Mouse (Mus musculus) T-helper 1 cell (primary cell): ENCODE results near the gene Sulf2.

ENCODE experiments used
- in situ Hi-C: fragments of 300-600 bp; cut with MboI, MseI; formaldehyde crosslinking; loops from one replicate; pipeline ENCODE4 v1.15.1; 2025; ENCODE audit warnings: high pct_unique_total_duplicates

The Sulf2 gene

GRCm38 (mm10) chr2:166175552-166176136 lies 20.2 kb upstream of the Sulf2 start:
- in situ Hi-C loops = no loop called here

DNA sequence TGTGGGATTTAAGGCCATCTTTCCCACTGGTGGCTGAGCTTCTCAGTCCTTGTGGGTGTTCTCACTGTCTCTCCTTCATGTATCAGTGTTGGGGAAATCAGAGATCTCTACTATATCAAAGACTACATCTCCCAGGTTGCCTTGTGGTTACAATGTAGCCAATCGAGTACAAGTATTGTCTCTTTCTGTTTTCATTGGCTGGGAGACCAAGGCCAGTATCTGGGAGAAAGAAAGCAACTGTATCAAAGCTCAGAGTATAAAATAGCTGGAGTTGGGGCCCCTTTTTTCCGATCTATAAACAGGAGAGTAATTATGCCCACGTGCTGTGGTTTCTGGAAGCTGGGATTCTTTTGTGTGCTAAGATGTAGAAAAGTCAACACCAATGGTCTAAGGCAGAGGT lies 19.7 kb upstream of the Sulf2 start:
- in situ Hi-C loops = no loop called here

DNA sequence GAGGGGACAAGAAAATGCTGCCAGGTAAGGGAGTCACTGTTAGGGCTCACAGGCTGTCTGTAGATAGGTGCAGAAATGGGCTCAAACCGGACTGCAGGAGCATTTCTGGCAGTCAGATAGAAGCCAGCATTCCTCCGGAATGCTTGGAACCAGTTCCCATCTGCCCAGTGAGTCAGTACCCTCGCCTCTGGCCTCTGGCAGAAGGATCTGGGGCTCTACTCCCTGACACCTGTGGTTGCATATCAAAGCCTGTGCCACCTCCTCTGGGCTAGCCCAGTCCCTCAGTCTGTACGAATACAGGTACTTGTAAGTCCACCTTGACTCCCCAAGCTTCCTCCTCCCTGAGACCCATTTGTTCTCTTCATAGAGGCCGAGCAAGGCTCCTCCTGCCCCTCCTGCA lies 17.7 kb upstream of the Sulf2 start:
- in situ Hi-C loops = no loop called here

GRCm38 (mm10) chr2:166170173-166170572 lies 14.7 kb upstream of the Sulf2 start:
- in situ Hi-C loops = no loop called here

- in situ Hi-C loops = no loop called here
These were observed 13.4 kb upstream of the Sulf2 start for GRCm38 (mm10) chr2:166168868-166169267.

GRCm38 (mm10) chr2:166167387-166167786 lies 11.9 kb upstream of the Sulf2 start:
- in situ Hi-C loops = no loop called here

DNA sequence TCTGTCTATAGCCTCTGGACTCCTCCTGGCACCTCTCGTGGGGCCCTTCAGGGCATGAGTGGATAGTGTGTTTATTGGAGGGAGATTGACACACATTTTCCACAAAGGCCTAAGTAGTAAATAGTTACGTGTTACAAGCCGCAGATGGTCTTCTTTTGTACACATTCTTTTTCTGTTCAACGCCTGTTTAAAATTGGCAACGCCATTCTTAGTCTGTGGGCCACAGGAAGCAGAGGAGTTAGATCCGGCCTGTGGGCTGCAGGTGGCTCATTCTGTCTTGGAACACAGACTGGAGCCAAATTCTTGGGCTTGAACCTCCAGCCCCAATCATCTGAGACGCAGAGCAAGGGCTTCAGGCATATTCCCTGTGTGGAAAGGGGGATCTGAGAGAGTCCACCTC lies 9.9 kb upstream of the Sulf2 start:
- in situ Hi-C loops = no loop called here

DNA sequence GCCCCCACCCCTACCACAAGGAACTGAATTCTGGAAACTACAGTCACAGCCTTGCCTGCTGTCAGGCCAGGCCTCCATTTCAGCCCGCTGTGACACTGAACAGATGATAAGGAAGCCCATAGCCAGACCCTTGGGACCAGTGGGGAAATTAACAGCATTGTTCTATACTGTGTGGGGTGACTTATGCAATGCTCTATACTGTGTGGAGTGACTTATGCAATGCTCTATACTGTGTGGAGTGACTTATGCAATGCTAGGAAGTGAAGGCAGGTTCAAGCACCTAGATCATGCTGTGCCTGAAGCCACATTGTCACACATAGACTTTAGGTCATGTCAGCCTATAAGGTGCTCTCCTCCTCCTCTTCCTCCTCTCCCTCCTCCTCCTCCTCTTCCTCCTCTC lies 9.1 kb upstream of the Sulf2 start:
- in situ Hi-C loops = no loop called here

DNA sequence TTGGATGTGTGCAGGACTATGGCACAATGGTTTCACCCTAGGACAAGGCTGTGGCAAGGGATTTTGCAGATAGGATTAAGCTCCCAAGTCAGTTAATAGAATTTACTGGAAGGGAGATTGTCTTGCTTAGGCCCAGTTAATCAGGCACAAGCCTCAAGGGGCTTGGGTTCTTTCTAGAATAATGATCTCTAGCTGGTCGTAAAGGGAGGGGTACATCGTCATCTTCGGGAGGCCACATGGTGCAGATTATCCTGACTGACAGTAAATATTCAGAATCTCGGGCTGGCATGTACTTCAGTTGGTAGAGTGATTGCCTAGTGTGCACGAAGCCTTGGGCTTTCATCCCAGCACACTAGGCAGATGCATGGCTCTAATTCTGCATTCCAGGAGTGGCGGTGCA lies 8.5 kb upstream of the Sulf2 start:
- in situ Hi-C loops = no loop called here

GRCm38 (mm10) chr2:166163252-166163651 lies 7.8 kb upstream of the Sulf2 start:
- in situ Hi-C loops = no loop called here

DNA sequence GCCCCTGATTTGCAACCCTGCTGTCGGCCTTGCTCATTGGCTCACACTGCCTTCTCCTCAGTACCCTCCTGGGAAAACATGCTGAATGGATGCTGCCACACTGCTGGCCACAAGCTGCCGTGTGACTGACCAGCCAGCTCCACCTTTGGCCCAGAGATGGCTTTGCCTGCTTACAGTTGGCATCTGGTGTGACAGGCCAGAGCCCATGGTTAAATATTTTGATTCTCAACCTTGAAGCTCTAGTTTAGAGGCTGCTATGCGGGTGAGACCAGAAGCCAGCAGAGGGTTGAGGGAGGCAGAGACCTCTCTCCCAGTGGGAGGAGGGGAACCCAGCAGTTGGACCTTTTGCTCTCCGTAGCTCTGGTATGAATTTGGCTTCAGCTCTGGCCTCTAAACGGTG lies 6.7 kb upstream of the Sulf2 start:
- in situ Hi-C loops = no loop called here

DNA sequence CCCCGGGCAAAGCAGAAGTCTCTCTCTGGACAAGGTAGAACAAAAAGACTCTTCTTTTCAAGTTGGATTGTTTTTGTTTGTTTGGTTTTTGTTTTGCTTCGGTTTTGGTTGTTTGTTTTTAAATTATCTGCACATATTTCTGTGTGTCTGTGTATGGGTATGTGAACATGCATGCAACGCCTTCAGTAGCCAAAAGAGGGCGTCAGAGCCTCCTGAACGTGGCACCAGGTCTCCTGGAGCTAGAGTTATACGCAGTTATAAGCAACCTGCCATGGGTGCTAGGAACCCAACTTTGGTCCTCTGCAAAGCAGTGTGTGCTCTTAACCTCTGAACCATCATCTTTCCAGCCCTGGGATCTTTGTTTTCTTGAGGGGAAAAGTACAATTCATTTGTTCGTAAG lies 3.8 kb upstream of the Sulf2 start:
- in situ Hi-C loops = loop anchor here (10.0 kb wide), 1 partner anchor 1246 kb away; no protein-coding TSS in a partner anchor

GRCm38 (mm10) chr2:166157767-166158561 lies 2.5 kb upstream of the Sulf2 start:
- in situ Hi-C loops = loop anchor here (10.0 kb wide), 1 partner anchor 1247 kb away; no protein-coding TSS in a partner anchor

- in situ Hi-C loops = loop anchor here (10.0 kb wide), 1 partner anchor 1248 kb away; no protein-coding TSS in a partner anchor
These were observed 1.7 kb upstream of the Sulf2 start for GRCm38 (mm10) chr2:166157144-166157543.

GRCm38 (mm10) chr2:166156122-166156521 lies 659 bp upstream of the Sulf2 start:
- in situ Hi-C loops = loop anchor here (10.0 kb wide), 1 partner anchor 1249 kb away; no protein-coding TSS in a partner anchor

DNA sequence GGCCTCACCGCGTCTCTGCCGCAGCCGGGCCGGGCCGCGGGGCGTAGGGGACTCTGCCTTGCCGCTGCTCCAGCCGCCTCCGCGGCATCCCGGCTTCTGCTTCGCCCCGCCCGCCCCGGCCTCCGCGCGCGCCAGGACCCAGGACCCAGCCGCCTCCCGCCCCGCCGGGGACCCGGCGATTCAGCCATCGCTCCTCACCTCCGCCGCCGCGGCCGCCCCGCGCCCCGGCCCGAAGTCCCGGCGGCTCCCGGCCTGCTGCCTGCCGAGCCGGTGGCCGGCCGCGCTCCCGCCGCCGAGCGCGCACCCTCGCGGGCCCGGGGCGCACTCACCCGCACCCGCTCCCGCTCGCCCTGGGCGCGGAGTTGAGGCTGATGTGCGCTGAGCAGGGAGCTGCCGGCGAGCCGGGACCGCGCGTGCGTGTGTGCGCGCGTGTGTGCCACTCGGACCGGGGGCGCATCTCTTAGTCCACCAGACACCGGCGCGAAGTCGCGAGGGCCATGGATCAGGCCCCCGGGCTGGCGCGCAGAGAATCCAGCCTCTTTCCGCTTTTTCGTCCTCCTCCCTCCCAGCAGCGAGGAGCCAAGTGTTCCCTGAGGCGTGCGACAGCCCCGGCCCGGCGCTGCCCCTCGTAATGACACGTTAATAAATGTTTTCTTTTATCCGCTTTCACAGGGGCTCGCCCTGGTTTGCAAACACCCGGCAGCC lies 562 bp downstream of the Sulf2 start:
- in situ Hi-C loops = loop anchor here (10.0 kb wide), 1 partner anchor 1250 kb away; no protein-coding TSS in a partner anchor

DNA sequence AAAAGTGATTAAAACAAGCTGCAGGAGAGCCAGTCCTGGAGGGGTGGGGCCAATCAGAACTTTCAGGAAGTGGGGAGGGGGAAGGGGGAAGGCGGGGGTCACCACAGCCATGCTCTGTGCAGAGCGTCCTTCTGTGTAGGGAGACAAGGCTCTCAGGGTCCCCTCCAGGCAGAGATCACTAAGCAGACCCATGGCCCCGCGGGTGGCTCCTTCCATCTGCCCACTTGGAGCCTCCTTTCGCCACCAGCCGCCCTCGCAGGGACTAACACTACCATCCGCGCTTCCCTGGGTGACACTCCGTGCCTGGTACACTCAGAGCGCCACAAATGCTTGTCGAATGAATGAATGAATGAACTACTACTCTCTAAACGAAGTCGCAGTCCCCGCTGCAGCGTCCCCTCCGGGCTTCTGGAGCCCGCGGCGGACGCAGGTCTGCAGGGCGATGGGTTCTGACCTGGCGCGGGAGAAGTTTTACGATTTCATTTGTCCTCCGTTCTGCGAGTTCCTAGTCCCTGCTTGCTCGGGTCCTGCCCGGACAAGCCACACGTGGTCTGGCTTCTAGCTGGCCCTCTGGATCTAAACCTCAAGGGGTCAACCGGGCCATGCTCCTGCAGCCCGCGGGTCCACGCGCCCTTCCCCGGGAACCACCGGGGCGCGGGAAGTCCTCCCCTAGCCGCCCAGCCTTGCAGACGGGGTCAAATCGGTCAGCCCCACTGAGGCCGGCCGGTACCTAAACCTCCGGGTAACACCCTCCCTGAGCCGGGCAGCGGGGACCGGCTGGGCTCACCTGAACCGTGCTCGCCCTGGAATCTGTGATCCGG lies 1.4 kb downstream of the Sulf2 start:
- in situ Hi-C loops = loop anchor here (10.0 kb wide), 1 partner anchor 1251 kb away; no protein-coding TSS in a partner anchor

- in situ Hi-C loops = loop anchor here (10.0 kb wide), 1 partner anchor 1251 kb away; no protein-coding TSS in a partner anchor
These were observed 2.1 kb downstream of the Sulf2 start for GRCm38 (mm10) chr2:166153399-166153793.

DNA sequence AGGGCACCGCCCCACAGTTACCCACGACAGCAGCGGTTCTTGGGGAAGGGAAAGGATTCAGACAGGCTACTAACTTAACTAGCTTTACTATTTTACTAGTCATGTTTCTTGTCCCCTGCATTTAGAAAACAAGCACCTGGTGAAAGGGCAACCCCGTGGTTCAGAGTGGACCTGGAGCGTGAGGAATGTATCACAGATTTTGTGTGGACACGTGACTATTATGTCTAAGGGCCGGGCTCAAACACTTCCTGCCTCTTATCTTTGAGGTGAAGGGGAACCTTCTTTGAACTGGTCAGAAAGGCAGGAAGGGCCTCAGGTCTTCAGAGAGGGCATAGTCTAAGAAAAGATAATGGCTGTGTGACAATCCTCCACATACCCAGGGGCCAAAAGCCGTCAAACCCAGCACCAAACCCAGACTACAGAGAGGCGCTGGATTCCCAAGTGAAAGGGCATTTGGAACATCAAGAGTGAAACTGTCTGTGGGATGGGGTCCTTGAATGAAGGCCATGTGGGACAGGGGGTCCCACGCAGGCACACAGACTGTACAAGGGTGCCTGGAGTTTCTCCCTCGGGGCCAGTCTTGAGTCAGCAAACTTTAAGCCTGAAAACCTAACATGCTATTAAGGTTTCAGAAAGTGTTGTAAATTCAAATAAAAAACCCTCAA lies 2.6 kb downstream of the Sulf2 start:
- in situ Hi-C loops = loop anchor here (10.0 kb wide), 1 partner anchor 1252 kb away; no protein-coding TSS in a partner anchor
